22 mouse cellular contexts compared by ENCODE assay signal in genomic region chr11:44387031-44387430, GRCm38 (mm10). TPM values are rescaled to one million over a fixed set of nuclear protein-coding genes. Genes with fewer than 3 reads are reported as not detected.
"Had no signal": no experiment of that assay in that cellular context is flagged by ENCODE, and none has a peak within 500 bp of the region (broad histone marks: within the 10 kb centered on the region; RNA-seq: fewer than 3 reads in every experiment).

No protein-coding gene starts in this region.

- H3K27me3 ChIP-seq: liver, embryonic 15.5 days; lung, embryonic 15.5 days; midbrain, embryonic 13.5 days; midbrain, embryonic 15.5 days; neural tube, embryonic 12.5 days; stomach, embryonic 15.5 days had no signal

- H3K4me1 ChIP-seq: liver, embryonic 15.5 days; lung, embryonic 15.5 days; midbrain, embryonic 13.5 days; midbrain, embryonic 15.5 days; neural tube, embryonic 12.5 days; stomach, embryonic 15.5 days had no signal

- DNase-seq: liver, postnatal 0 days; lung, adult 2 months; lung, postnatal 14 days; lung, postnatal 4 days; right cerebral cortex, postnatal 14 days; thymus, adult 2 months; thymus, postnatal 25 days; thymus, postnatal 4 days had no signal

- H3K36me3 ChIP-seq: liver, embryonic 15.5 days; lung, embryonic 15.5 days; midbrain, embryonic 13.5 days; midbrain, embryonic 15.5 days; neural tube, embryonic 12.5 days; stomach, embryonic 15.5 days had no signal

- H3K4me3 ChIP-seq: liver, embryonic 15.5 days; lung, embryonic 15.5 days; midbrain, embryonic 13.5 days; midbrain, embryonic 15.5 days; neural tube, embryonic 12.5 days; stomach, embryonic 15.5 days had no signal

- H3K9me3 ChIP-seq: liver, embryonic 15.5 days; lung, embryonic 15.5 days; midbrain, embryonic 13.5 days; midbrain, embryonic 15.5 days; neural tube, embryonic 12.5 days; stomach, embryonic 15.5 days had no signal

- ATAC-seq: liver, postnatal 0 days; lung, postnatal 0 days; midbrain, embryonic 13.5 days; midbrain, embryonic 15.5 days had no signal

RNA-seq across cellular contexts. Expression of gene Il12b, which starts 12.8 kb away (rescaled TPM):
- total RNA-seq: megakaryocyte, adult 5-6 weeks; midbrain, postnatal 0 days; monocyte, adult 5-6 weeks had no signal
- polyA plus RNA-seq: liver, embryonic 15.5 days; liver, postnatal 0 days; lung, embryonic 15.5 days; midbrain, embryonic 11.5 days; midbrain, embryonic 13.5 days; midbrain, embryonic 15.5 days; midbrain, postnatal 0 days; neural tube, embryonic 12.5 days; neural tube, embryonic 14.5 days; stomach, postnatal 0 days; testis, adult 2 months had no signal
